Mouse (Mus musculus): ENCODE measurements around the gene Gm10778. TPM values are rescaled to one million over a fixed set of nuclear protein-coding genes. Genes with fewer than 3 reads are reported as not detected.

Gene Gm10778
- total RNA-seq (2023), result 1 to 10 TPM; 1.1 TPM

GRCm38 (mm10) chr10:81648803-81649775, at the start of gene Gm10778:
Gm10778 (plus strand) TSS chr10:81649059.

DNA sequence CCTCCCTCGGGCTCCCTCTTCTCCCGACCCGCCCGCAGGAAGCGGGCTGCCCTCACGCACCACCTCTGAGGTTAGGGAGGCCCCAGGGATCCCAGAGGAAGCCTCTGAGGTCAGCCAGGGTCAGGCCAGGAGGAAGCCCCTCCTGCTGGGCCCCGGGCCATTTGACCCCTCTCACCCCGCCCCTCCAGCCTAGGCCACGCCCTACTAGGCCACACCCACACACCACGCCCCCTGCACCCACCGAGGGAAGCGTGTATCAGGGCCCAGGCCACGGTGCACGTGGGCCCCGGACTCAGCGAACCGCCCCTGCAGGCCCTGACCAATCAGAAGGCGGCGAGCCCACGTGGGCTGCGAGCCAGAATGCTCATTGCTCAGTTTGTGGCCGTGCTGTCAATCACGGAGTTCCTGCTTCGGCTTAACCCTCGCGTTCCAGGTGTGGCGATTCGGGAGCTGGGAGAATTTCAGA, 48.1 kb upstream of the Gm10778 start, which contains the start of gene Tle6:
Tle6 (minus strand) TSS at position 336 of the 466 bp plus-strand sequence.

DNA sequence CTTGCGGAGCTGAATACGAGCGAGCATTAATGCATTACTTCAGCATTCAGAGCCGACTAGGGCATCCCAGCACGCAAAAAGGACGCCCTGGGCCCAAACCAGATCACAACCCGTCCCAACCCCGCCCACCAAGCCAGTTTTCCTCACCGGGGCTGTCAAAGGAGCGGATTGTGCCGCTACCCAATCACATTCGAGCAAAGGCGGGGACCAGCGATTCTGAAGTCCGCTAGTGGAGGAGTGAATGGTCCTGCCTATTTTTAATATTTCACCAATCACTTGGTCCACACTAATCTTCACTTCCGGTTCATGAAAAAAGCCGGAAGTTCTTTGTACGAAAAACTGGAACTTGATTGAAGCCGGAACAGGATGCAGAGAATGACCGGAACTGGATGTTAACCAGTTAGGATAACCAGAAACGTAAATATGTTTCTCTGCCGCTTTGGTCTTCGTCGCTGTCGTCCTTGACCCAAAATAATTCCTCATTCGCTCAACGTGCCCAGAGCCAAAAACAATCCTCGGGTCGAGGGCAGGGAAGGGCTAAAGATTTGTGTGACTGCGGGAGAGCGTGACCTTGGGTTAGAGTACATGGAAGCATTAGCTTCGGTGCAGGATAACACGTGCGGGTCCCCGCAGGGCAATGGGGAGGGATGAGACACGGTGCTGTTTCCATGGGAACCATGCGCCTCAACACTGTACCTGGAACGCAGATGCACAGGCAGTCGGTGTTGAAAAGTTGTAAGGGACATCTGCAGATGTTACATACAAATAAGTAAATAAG, 42.7 kb upstream of the Gm10778 start, which contains the start of gene BC025920:
BC025920 (plus strand) TSS at position 297 of the 778 bp plus-strand sequence.

GRCm38 (mm10) chr10:81626994-81627835, 21.6 kb upstream of the Gm10778 start, which contains the start of gene Sirt6:
Sirt6 (minus strand) TSS chr10:81627797.

GRCm38 (mm10) chr10:81628390-81628789, 20.5 kb upstream of the Gm10778 start, which contains the start of gene Ankrd24:
Ankrd24 (plus strand) TSS chr10:81628540.

DNA sequence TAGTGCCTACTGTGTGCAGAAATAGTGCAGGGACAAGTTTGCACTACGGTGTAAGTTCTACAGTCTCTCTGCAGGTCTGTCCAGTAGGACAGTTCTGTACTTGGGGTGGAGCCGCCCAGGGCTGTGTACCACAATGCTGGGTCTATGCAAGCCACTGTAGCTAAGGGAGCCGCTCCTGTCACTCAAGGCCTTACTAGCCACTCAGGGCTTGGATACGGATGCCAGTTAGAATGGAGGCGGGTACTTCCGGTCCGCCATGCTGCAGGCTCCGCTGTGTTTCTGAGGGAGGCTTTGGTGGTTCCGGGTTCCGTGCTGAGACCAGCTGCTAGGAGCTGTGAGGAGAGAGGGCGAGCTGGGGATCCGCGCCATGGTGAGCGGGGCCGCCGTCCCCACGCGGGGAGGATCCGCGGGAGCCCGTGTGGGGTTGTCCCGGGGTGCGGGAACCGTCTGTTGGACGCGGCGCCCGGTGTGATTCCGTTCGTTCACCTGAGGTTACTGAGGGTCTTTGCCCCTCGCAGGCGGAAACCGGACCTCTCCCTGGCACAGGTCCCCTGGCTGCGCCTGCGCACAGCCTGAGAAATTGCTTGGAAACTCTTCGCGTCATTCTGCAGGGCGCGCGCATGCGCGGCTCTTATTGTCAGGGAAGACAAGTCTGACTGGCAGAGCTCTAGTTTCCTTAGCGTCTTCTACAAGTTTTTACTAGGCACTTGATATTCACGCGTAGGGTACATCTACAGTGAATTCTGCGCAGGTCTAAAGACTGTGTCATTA, 55.9 kb downstream of the Gm10778 start, which contains the start of gene Zfp433:
Zfp433 (plus strand) TSS at position 295 of the 771 bp plus-strand sequence.

Other genes starting within 250 kb of the Gm10778 start
- 10 to 100 TPM; 71.7 to 75.6 TPM for gene Nfic, start 193.4 kb upstream of the Gm10778 start, total RNA-seq (2023)
- gene Celf5, start 166.3 kb upstream of the Gm10778 start, total RNA-seq (2023), result not detected
- 100 to 1,000 TPM; 108 to 128 TPM for gene Ncln, start 152.7 kb upstream of the Gm10778 start, total RNA-seq (2023)
- gene S1pr4, start 148.9 kb upstream of the Gm10778 start, total RNA-seq (2023), result 10 to 100 TPM; 13.4 to 15.1 TPM
- gene Gna15, start 124.8 kb upstream of the Gm10778 start, total RNA-seq (2023), result 10 to 100 TPM; 20.9 to 21.4 TPM
- 10 to 100 TPM; 12.5 to 13.8 TPM for gene Gna11, start 103.9 kb upstream of the Gm10778 start, total RNA-seq (2023)
- gene Aes, start 89.6 kb upstream of the Gm10778 start, total RNA-seq (2023), result 100 to 1,000 TPM; 239 to 246 TPM
- gene Tle2, start 74.5 kb upstream of the Gm10778 start, total RNA-seq (2023), result 1 to 10 TPM; 3.4 to 4.2 TPM
- 1 to 10 TPM; 1.2 to 3.4 TPM for gene Tle6, start 48.0 kb upstream of the Gm10778 start, total RNA-seq (2023)
- 1 to 10 TPM in 1 of 2 experiments, under 1 TPM in 1; 0.85 to 1.0 TPM for gene BC025920, start 42.8 kb upstream of the Gm10778 start, total RNA-seq (2023)
- 10 to 100 TPM; 13.4 to 14.7 TPM for gene Sirt6, start 21.3 kb upstream of the Gm10778 start, total RNA-seq (2023)
- 1 to 10 TPM; 2.9 to 4.5 TPM for gene Ankrd24, start 20.5 kb upstream of the Gm10778 start, total RNA-seq (2023)
- gene Zfp433, start 55.8 kb downstream of the Gm10778 start, total RNA-seq (2023), result 1 to 10 TPM; 2.3 to 4.6 TPM
- gene Gm3055, start 122.1 kb downstream of the Gm10778 start, total RNA-seq (2023), result 1 to 10 TPM; 1.2 to 1.7 TPM
- gene Gm4767, start 163.1 kb downstream of the Gm10778 start, total RNA-seq (2023), result 1 to 10 TPM in 1 of 2 experiments, under 1 TPM in 1; 0.73 to 1.5 TPM
- gene Gm32687, start 214.9 kb downstream of the Gm10778 start, total RNA-seq (2023), result 1 to 10 TPM; 1.7 to 2.1 TPM